Mouse (Mus musculus): ENCODE measurements around the gene Epo.

Epo gene

DNA sequence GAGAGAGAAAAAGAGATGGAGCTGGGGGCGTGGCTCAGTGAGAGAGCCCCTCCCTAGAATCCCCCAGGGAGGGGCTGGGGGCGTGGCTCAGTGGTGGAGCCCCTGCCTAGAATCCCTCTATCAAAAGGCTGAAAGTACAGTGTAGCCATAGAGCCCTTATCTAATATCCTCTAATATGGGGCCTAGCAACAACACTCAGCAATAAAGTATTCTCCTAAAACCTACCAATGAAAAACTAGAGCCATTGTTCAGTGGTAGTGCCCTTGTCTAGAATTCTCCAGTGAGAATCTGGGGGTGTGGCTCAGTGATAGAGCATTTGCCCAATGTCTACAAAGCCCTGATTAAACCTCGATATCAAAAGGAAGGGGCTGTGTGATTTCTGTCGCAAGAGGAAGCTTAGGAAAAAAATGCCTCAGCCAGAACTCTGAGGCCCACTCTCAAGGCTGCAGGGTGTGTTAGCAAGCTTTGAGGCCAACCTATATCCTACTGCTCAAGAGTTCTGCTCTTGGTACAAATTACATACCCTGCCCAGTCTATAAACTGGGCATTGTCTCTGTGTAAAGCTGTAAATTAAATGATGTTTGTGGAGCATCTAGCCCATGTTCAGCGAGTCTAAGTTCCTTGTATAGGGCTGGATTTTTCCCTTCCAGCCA, 60.7 kb downstream of the Epo start:
- DNase-seq, result no peak

DNA sequence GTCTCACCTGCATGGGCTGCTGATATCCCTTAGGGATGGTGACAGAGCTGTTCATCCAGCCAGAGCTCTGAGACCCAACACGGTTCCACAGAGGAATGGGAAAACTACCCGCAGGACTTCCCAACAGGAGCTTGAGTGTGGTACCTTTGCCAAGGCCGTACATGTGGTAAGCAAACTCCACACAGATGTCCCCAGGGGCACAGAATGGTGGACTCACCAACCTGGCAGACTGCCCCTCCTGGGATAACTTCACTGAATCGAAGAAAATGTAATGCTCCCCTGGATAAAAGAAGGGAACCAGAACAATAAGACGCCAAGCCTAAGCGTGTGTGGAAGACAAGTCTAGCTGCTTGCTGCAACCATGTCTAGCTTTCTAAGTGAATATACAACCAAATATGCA, 66.1 kb downstream of the Epo start:
- DNase-seq, result no peak

DNA sequence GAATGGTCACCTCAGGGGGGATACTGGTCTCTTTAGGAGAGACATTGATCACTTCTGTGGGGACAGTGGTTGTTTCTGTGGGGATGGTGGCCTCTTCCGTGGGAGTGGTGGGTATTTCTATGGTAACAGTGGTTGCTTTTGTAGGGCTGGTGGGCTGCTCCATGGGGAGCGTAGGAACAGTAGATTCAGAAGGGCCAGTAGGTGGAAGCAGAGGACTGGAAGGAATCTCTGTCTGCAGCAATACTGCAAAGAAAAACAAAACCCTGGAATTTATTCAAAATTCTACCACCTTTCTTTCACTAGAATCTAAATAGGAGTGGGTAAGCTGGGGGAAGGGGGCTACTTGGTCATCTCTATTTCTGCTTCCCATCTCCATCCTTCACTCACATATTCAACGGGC, 68.0 kb downstream of the Epo start:
- no peak for DNase-seq

DNA sequence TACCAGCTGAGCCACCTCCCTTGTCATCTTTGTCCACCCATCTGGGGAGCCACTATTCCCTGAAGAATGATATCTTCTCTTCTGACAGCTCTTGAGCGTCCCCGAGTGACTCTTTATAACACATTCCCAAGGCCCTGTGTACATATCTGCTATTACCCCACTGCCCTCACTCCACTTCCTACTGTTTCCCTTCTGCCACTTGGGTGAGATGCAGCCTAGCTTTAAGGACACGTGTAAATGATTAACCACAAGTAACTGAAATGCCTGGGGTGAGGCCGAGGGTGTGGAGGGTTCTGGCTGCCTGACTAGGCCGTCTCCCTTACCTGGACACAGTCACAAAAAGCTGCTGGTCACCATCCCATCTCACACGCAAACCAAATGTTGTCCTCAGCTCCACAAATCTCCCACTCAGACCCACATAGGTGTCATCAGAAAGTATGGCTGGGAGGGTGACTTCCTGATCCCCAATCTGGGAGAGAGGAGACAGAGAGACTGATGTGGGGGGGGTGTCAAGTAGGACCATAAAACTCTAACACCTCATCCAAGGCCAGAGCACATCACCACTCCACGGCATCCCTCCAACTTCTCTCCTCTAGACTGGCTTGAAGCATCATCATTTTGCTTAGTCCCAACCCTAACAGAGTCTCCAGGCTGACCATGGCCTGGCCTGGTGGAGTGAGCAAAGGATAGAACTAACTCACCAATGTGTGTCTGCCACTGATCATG, 77.0 kb downstream of the Epo start:
- no peak for DNase-seq

DNA sequence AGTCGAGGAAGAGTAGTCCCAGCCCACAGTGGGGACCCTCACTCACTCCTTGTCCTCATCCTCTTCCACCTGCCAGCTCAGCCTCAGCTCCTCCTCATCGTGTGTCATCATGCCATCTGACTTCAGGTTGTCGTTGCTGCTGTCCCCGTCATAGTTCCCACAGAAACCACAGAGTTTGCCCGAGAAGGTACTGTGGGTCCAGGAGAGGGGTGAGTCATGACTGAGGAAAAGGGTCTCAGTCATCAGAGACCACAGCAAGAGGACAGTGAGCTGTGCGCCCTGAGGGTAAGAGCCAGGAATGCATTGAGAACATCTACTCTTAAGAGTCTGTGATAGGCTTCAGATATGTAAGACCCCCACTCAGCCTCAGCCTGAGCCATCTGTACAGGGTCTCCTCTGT, 77.8 kb downstream of the Epo start:
- no peak for DNase-seq

DNA sequence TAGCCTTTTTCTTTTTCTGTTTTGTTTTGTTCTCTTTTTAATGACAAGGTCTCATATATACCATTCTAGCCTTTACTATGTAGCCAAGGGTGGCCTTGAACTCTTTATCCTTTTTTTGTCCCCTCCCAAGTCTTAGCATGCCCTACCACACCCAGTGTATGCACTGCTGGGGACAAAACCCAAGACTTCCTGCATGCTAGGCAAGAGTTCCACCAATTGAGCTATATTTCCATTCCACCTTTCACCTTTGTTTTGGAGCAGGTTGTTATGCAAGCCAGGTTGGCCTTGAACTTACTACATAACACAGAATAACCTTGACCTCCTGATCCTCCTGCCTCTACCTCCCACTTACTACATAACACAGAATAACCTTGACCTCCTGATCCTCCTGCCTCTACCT, 87.5 kb downstream of the Epo start:
- DNase-seq, result no peak

DNA sequence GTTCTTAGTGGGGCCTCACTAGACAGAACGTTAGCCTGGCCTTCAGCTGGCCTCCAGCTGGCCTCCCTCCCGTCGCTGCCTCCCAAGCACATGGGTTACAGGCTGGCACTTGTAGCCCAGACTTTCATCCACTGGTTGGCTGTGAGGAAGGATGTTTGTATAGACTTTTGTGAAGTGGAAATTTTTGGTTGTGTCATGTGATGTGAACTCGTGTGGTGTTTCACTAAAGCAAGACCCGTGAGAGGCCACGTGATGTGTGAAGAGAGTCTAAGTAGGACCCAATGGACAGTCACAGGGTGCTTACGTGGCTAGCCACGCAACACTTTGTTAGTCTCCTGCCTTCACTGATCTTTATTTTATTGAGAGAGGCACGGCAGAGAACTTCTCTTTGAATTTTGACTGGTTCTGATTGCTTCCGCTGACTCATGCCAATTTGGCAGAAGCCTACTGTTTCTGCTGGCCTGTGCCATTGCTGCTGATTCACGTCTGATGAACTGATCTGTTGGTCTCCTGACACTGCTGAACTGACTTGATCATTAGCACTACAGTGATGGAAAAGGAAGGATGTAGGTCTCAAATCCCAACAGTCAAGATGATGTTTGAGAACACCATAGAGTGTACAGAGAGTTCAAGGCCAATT, 92.7 kb downstream of the Epo start:
- DNase-seq, result no peak

DNA sequence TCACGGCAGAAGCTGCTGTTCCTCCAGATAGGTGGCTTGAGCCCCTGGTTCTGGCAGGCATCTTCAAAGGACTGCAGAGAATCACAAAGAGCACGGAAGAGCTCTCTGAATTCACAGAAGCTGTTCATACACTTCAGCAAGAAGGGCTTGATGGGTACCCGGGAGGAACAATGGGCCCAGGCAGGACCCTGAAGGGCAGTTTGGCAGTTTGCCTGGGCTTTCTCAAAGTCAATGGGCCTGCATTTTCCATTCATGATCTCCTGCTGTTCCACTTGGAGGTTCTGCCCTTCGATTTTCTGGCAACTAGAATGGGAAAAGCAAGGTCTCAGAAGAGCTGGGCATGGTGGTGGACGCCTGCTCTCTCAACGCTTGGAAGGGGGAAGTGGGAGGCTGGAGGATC, 99.2 kb downstream of the Epo start:
- DNase-seq, result no peak

All from thymus, postnatal 4 days (tissue).